Mouse (Mus musculus) lung, postnatal 0 days (tissue): ENCODE results near the gene Mrpl48. TPM values are rescaled to one million over a fixed set of nuclear protein-coding genes. Genes with fewer than 3 reads are reported as not detected.
A peak's percentile ranks its signal among the peaks of the same experiment; 100 is the strongest.

Experiments
- ATAC-seq: fragments of 200-750 bp; cut with Nextera tagmentation; 2 replicates; pipeline ENCODE4 v1.8.0; 2017; ENCODE audit warnings: moderate library complexity
- DNase-seq: peaks from one replicate; pipeline ENCODE4 v3.0.0-alpha.2; 2016; ENCODE audit warnings: low spot score
- H3K27ac ChIP-seq: fragments of 300-500 bp; sonication (generic); 2 replicates; pipeline ENCODE4 v1.5.1; 2014; ENCODE audit warnings: antibody characterized with exemption, mild to moderate bottlenecking, low read length, mixed read lengths
- H3K27me3 ChIP-seq: fragments of 300-500 bp; sonication (generic); replicated peaks from 2 replicates; pipeline ENCODE4 v1.6.1; 2014; ENCODE audit warnings: low read length, mixed read lengths; ENCODE audit not compliant: insufficient read depth
- H3K36me3 ChIP-seq: fragments of 300-500 bp; sonication (generic); 2 replicates; pipeline ENCODE4 v1.6.1; 2014; ENCODE audit warnings: low read length, mixed read lengths; ENCODE audit not compliant: insufficient read depth
- H3K4me1 ChIP-seq: fragments of 300-500 bp; sonication (generic); 2 replicates; pipeline ENCODE4 v1.6.1; 2014; ENCODE audit warnings: antibody characterized with exemption, low read depth, low read length, mixed read lengths; ENCODE audit not compliant: insufficient read depth
- H3K4me2 ChIP-seq: fragments of 300-500 bp; sonication (generic); replicated peaks from 2 replicates; pipeline ENCODE4 v1.6.1; 2014; ENCODE audit warnings: low read depth, mild to moderate bottlenecking, low read length, moderate library complexity, mixed read lengths
- H3K4me3 ChIP-seq: fragments of 300-500 bp; sonication (generic); 2 replicates; pipeline ENCODE4 v1.5.1; 2014; ENCODE audit warnings: low read depth, low read length
- H3K9ac ChIP-seq: fragments of 300-500 bp; sonication (generic); replicated peaks from 2 replicates; pipeline ENCODE4 v1.6.1; 2014; ENCODE audit warnings: low read depth, mild to moderate bottlenecking
- H3K9me3 ChIP-seq: fragments of 300-500 bp; sonication (generic); 2 replicates; pipeline ENCODE4 v1.6.1; 2016; ENCODE audit warnings: low read length, mixed read lengths
- CTCF ChIP-seq: IDR thresholded peaks from 2 replicates; pipeline ENCODE4 v1.5.1; 2016; ENCODE audit warnings: antibody characterized with exemption, mild to moderate bottlenecking
- EP300 ChIP-seq: IDR thresholded peaks from 2 replicates; pipeline ENCODE4 v1.6.1; 2016; ENCODE audit warnings: antibody characterized with exemption, mild to moderate bottlenecking, control low read depth
- WGBS: fragments of 180-500 bp; shearing (Covaris S2); extraction: QIAGEN DNeasy Blood & Tissue Kit; methylation state at CpG from one replicate; pipeline ENCODE4 v1.1.7; 2014; 5-methylcytosine and 5-hydroxymethylcytosine counted together
- polyA plus RNA-seq: library from polyadenylated mRNA; unstranded; fragments of >200 nt; fragmentation: Nextera tagmentation; extraction: Ambion mirVana; gene quantifications from 2 replicates; pipeline ENCODE4 v1.2.1, GENCODE M21; 2015

The Mrpl48 gene
- polyA plus RNA-seq, 1 experiment from 2014 or later: 77.5 TPM

DNA sequence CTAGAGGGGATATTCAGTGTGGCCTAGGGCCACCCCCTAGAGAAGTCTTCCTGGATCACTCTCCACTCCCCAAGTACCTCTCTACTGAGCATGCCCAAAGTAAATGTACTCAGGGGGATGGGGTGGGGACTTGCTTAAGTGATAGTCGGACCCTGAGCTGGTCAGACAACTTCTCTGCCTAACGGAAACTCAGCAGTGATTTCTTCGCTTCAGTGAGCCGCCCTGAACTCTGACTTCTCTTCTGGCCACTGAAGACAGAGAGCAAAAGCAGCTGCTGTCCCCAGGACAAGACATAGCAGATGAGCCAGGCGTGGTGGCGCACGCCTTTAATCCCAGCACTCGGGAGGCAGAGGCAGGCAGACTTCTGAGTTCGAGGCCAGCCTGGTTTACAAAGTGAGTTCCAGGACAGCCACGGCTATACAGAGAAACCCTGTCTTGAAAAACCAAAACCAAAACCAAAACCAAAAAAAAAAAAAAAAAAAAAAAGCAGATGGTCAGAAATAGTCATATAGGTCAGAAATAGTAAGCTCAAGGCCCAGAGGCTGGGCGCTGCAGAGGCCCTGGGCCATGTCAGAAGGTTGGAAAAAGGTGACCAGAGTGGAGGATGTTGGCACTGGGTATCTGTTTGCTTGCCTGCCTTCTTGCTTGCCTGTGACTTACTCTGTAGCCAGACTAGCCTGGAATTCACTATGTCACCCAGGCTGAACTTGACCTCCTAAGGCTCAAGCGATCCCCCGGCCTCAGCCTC lies 103.2 kb downstream of the Mrpl48 start:
- DNase-seq: no peak

GRCm38 (mm10) chr7:100503076-100503475 lies 105.0 kb downstream of the Mrpl48 start:
- Histone ChIP-seq H3K4me3 (no peak overlapping the region), H3K9ac (no peak overlapping the region), H3K36me3 (peaks cover 16% of the 10 kb centered on the region), H3K9me3 (no peaks in the 10 kb centered on the region), H3K27ac (no peak overlapping the region), H3K4me1 (no peaks in the 10 kb centered on the region; the same call in 1 of the 2 replicates), H3K4me2 (no peak overlapping the region), H3K27me3 (no peaks in the 10 kb centered on the region)
- WGBS: 71% methylated on average over 5 of the region's 5 CpGs
- TF ChIP-seq CTCF (no peak), EP300 (no peak)
- DNase-seq: peak; percentile 23
- no peak for ATAC-seq

More for the DNA sequence above, 103.2 kb downstream of the Mrpl48 start:
- no peak for TF ChIP-seq EP300
- H3K27me3 ChIP-seq: no peaks in the 10 kb centered on the region
- peaks cover 3% of the 10 kb centered on the region; the same call in 1 of the 2 replicates for H3K36me3 ChIP-seq
- no peak overlapping the region for H3K4me2 ChIP-seq
- no peak for ATAC-seq
- H3K27ac ChIP-seq: no peak overlapping the region
- no peak overlapping the region for H3K4me3 ChIP-seq
- H3K9ac ChIP-seq: no peak overlapping the region
- WGBS: 73% methylated on average over 13 of the region's 13 CpGs
- H3K9me3 ChIP-seq: no peaks in the 10 kb centered on the region
- H3K4me1 ChIP-seq: no peaks in the 10 kb centered on the region; the same call in 1 of the 2 replicates

- H3K4me3 ChIP-seq: no peak overlapping the region
- TF ChIP-seq EP300 (no peak), CTCF (no peak)
- H3K9me3 ChIP-seq: no peaks in the 10 kb centered on the region
- H3K4me2 ChIP-seq: no peak overlapping the region
- no peak overlapping the region for H3K27ac ChIP-seq
- 65% methylated on average over 7 of the region's 7 CpGs for WGBS
- ATAC-seq (0 out of 2 replicates have a peak, but pooled peaks have one; percentile 4), DNase-seq (no peak)
- H3K9ac ChIP-seq: no peak overlapping the region
- no peaks in the 10 kb centered on the region for H3K27me3 ChIP-seq
- H3K4me1 ChIP-seq: no peaks in the 10 kb centered on the region; the same call in 1 of the 2 replicates
- H3K36me3 ChIP-seq: peaks cover 17% of the 10 kb centered on the region
These were observed 105.7 kb downstream of the Mrpl48 start for GRCm38 (mm10) chr7:100502374-100502922.

- no peaks in the 10 kb centered on the region for H3K9me3 ChIP-seq
- WGBS: 52% methylated on average over 2 of the region's 2 CpGs
- H3K36me3 ChIP-seq: peaks cover 17% of the 10 kb centered on the region
- DNase-seq: no peak
- no peak overlapping the region for H3K4me2 ChIP-seq
- no peaks in the 10 kb centered on the region for H3K27me3 ChIP-seq
- H3K27ac ChIP-seq: no peak overlapping the region
- H3K9ac ChIP-seq: no peak overlapping the region
- no peak overlapping the region for H3K4me3 ChIP-seq
- no peaks in the 10 kb centered on the region; the same call in 1 of the 2 replicates for H3K4me1 ChIP-seq
- TF ChIP-seq EP300 (no peak), CTCF (no peak)
- ATAC-seq: no peak
These were observed 106.2 kb downstream of the Mrpl48 start for GRCm38 (mm10) chr7:100501844-100502373.

DNA sequence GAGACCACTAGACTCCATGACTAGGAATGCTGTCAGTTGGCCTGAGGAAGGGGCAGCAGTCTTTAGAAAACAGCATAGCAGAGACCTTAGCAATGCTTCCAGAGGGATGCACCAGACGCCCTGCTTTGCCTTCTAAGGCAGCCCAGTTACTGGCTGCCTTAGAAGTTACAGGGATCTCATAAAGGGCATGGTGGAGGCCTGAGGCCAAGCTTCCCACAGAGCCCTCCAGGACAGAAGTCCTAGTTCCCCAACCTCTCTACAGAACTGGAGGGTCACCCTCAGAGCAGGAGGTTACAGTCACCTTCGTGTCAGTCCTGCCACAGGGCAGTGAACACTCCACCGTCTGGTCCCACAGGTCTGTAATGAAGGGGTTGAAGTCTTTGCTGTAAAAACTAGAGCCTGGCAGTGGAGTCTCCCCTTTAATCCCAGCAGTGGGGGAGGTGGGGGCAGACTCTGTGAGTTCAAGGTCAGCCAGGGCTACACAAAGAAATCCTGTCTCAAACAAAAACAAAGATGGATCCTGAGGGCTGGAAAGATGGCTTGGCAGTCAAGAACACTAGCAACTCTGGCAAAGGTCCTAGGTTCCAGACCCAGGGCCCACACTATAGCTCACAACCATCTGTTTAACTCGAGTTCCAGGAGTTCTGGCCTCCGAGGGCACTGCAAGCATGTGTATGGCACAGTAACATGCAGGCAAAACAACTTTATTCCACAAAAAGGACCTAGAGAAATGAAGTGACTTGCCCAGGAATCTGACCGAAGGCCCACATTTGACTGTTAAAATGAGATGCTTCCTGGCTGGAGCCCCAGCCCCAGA lies 106.9 kb downstream of the Mrpl48 start:
- Histone ChIP-seq H3K4me1 (peaks cover 2% of the 10 kb centered on the region; the same call in 1 of the 2 replicates), H3K27ac (no peak overlapping the region), H3K27me3 (no peaks in the 10 kb centered on the region), H3K4me2 (no peak overlapping the region), H3K9ac (no peak overlapping the region), H3K36me3 (peaks cover 17% of the 10 kb centered on the region), H3K4me3 (no peak overlapping the region), H3K9me3 (no peaks in the 10 kb centered on the region)
- no peak for ATAC-seq
- DNase-seq: no peak
- 0 out of 2 replicates have a peak, but pooled peaks have one; percentile 3 for TF ChIP-seq EP300
- TF ChIP-seq CTCF: no peak
- 64% methylated on average over 6 of the region's 6 CpGs for WGBS
